Mouse (Mus musculus) stomach, postnatal 0 days (tissue): ENCODE results near the gene Traf3ip1.

Experiments
- CTCF ChIP-seq: IDR thresholded peaks from 2 replicates; pipeline ENCODE4 v1.5.1; 2016; ENCODE audit warnings: antibody characterized with exemption, low read depth, mild to moderate bottlenecking, moderate library complexity
- EP300 ChIP-seq: optimal IDR thresholded peaks from 2 replicates; pipeline ENCODE3; 2016; ENCODE audit warnings: antibody characterized with exemption

DNA sequence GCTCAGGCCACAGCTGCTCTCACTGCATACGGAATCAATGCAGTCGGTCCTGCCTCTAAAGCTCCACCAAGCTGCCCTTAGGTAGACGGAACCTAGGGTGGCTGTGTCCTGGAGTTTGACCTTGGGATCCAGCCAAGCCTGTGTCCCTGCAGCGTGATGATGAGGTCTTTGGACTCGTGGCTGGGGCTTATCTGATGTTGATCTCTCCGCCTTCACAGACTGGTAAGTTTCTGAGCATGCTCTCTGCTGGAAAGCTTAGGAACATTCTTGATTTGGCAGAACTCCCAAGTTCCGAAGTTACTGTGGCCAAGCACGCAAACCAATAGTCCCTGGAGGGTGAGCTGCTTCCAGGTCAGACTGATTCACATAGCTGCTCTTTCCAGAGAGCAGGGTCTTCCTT, 48.4 kb upstream of the Traf3ip1 start:
- TF ChIP-seq CTCF (peak; percentile 10; the same call in 1 of the 2 replicates), EP300 (no peak)
